Mouse (Mus musculus) c-Kit-negative CD71-positive TER-119-positive erythroid progenitor cells, embryonic 14.5 days (primary cell): Measurements from ENCODE around the gene Gstp2.
A peak's percentile ranks its signal among the peaks of the same experiment; 100 is the strongest.

ENCODE experiments used
- DNase-seq: peaks from one replicate; pipeline ENCODE4 v3.0.0-alpha.2; 2013; ENCODE audit warnings: low read depth, low spot score

Gene Gstp2

GRCm38 (mm10) chr19:4011086-4011485, 34.7 kb downstream of the Gstp2 start:
- no peak for DNase-seq

- DNase-seq: no peak
Measured at GRCm38 (mm10) chr19:4005971-4006370, 39.9 kb downstream of the Gstp2 start.

- DNase-seq: no peak
Measured at GRCm38 (mm10) chr19:4005091-4005490, 40.7 kb downstream of the Gstp2 start.

GRCm38 (mm10) chr19:4004331-4004730, 41.5 kb downstream of the Gstp2 start:
- no peak for DNase-seq

- no peak for DNase-seq
Measured at GRCm38 (mm10) chr19:4003641-4004040, 42.2 kb downstream of the Gstp2 start.

GRCm38 (mm10) chr19:4003112-4003511, 42.7 kb downstream of the Gstp2 start, which contains the start of gene Doc2g:
Gene Doc2g (plus strand): TSS chr19:4003313.
- no peak for DNase-seq

GRCm38 (mm10) chr19:4001752-4002151, 44.1 kb downstream of the Gstp2 start:
- no peak for DNase-seq

GRCm38 (mm10) chr19:4000949-4001525, 44.8 kb downstream of the Gstp2 start:
- DNase-seq: no peak

- DNase-seq: peak; percentile 97
Measured at GRCm38 (mm10) chr19:4000119-4000900, 45.5 kb downstream of the Gstp2 start, which contains the start of the genes Nudt8 and Gm49405. Gene Nudt8 (plus strand): TSS chr19:4000580. Gene Gm49405 (plus strand): TSS chr19:4000626.

- no peak for DNase-seq
Measured at GRCm38 (mm10) chr19:3999121-3999730, 46.6 kb downstream of the Gstp2 start.

GRCm38 (mm10) chr19:3998335-3998734, 47.5 kb downstream of the Gstp2 start:
- no peak for DNase-seq

- DNase-seq: no peak
Measured at GRCm38 (mm10) chr19:3997231-3997630, 48.6 kb downstream of the Gstp2 start.

GRCm38 (mm10) chr19:3996747-3997146, 49.1 kb downstream of the Gstp2 start:
- DNase-seq: no peak

GRCm38 (mm10) chr19:3996106-3996505, 49.7 kb downstream of the Gstp2 start:
- DNase-seq: no peak

GRCm38 (mm10) chr19:3995505-3995904, 50.3 kb downstream of the Gstp2 start:
- no peak for DNase-seq

- DNase-seq: no peak
Measured at GRCm38 (mm10) chr19:3994932-3995331, 50.9 kb downstream of the Gstp2 start.

GRCm38 (mm10) chr19:3992416-3992815, 53.4 kb downstream of the Gstp2 start, which contains the start of gene Tbx10:
Gene Tbx10 (plus strand): TSS chr19:3992752.
- DNase-seq: no peak

GRCm38 (mm10) chr19:3991966-3992365, 53.9 kb downstream of the Gstp2 start:
- no peak for DNase-seq

GRCm38 (mm10) chr19:3991562-3991961, 54.3 kb downstream of the Gstp2 start:
- DNase-seq: no peak

GRCm38 (mm10) chr19:3990804-3991203, 55.0 kb downstream of the Gstp2 start:
- DNase-seq: no peak
